Mouse (Mus musculus) urinary bladder, postnatal 4 days (tissue): ENCODE data around the gene Svop.

ENCODE experiments used
- DNase-seq, 2 experiments: peaks; one replicate each; pipeline ENCODE4 v3.0.0; 2021 to 2022; ENCODE audit warnings: low spot score in 2 of 2

The Svop gene

DNA sequence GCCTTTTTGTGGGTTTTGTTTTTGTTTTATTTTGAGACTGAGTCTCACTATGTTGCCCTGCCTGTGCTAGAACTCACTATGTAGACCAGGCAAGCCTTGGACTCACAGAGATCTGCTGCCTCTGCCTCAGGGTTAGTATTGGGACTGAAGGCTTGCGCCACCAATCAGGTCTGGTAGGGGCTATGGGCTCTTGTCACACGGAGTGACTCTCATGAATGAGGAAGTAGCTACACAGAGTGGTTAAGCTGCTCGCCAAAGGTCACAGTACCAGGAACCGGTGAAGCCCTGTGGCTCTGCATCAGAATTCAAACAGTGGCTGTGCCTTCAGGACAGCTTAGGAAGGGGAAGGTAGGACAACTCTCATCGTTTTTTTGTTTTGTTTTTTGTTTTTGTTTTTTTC, 92.0 kb downstream of the Svop start:
- DNase-seq: no peak

DNA sequence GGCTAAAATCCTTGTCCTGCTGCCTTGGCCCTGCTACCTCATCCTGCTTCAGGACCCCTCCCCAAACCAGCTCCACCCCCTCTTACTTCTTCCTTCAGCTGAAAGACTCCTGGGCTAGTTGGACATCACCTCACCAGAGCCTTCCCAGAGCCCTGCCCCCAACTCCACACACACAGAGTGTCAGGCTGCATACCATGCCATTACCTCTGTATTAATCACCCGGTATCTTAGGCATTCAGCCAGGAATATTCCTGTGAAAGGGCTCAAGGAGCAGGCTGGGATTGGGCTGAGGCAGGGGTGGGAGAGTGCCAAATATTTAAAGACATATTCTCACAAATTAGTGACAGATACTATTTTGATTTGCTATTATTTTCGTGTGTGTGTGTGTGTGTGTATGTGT, 94.9 kb downstream of the Svop start:
- no peak for DNase-seq

DNA sequence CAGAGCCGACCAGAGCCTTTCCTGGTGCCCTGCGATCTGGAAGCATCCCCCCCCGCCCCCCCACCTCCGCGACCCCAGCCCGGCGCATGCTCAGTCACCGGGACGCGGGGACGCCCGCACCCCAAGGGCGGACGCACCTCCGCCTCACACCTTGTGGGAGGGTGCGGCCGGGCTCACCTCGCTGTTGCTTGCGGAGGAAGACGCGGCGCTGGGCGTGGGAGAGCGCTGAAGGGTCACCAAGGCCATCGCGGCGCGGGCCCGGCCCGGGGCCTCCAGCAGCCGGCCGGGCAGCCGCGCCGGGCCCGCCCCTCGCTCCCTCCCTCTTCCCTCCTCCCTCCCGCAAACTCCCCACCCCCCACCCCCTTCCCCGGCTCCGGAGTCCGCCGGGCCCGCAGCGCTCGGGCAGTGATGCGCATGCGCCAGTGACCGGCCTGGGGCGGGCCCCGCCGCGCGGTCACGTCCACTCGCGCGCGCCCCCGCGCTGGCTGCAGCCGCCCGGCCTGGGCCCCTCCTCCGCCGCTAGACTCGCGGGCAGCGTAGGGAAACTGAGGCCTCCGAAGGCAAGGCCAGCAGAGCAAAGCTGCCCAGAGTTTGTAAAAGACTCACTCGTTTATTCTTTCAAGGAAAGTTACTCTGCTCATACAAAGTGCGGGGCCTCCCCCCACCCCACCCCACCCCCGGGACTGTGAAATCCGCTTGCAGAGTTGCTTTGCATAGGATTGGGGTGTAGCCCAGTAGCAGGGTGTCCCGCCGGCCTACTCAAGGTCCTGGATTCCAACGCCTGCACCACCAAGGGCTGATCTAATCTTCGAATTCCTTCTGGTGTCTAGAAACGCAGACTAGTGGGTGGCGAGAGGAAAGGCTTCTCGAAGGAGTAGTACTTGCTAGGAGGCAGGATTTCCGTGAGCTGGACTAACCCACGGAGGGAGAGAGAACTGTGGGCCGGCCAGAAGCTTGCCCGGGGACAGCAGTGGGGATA, 97.6 kb downstream of the Svop start, which contains the start of gene Ssh1:
Gene Ssh1, minus strand, starts transcription at position 408 of the 979 bp plus-strand sequence.
- DNase-seq: peak; percentile 88 to 89

DNA sequence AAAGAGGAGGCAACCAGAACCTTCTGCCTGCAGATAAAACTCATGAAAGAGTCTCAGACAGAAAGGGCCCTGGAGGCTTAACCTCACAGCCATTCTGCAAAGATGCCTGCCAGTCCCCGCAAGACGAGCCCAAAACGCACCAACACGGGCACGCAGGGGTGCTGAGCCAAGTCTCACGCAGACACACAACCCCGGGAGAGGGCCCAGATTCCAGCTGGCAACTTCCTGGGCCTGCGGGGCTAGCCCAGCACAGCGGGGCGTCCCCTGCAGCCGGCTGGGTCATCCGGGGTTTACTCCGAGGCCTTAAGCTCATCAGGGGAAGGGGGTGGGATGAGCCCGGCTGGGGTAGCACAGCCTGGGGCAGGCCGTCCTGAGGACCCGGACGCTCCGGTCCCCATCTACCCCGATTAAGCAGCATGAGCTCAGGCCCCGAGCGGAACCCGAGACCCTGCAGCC, 98.3 kb downstream of the Svop start:
- peak in 1 of 2 experiments; percentile 41 for DNase-seq

DNA sequence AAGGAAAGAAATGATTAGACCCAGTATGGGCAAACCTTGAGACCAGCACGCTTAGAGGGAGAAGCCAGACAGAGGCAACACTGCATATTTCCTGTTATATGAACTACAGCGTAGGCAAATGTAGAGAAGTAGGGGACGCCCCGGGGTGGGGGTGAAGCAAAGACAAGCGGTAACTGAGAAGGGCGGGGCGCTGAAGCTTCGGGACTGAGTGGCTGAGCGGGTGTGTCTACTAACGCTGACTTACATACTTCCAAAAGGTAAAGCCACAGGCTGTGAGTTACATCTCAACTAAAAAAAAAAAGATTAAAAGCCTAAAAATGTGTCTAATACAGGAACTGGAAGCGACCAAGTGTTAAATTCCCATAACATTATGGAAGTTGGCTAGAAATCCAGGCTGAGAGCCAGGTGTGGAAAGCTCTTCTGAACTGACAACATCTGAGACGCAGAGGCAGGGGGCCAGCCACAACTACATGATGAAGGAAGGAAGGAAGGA, 99.0 kb downstream of the Svop start:
- DNase-seq: no peak

DNA sequence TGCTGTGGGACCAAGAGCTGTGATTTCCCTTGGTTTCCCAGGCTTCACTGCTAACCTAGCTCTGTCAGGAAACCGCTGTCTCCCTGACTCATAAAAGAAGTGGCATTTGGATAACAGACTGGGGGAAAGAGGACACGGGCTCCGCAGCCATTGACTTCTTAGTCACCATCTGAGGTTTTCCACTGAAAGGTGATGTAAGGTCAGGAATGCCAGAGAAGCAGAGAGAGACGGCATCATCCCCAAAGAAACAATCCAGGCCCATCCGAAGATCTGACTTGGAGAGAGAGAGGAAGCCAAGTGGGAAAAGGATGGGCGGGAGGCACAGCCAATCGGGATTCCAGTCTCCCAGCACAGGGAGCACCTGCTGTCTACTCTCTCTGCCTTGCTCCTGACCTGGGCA, 100.2 kb downstream of the Svop start:
- no peak for DNase-seq

DNA sequence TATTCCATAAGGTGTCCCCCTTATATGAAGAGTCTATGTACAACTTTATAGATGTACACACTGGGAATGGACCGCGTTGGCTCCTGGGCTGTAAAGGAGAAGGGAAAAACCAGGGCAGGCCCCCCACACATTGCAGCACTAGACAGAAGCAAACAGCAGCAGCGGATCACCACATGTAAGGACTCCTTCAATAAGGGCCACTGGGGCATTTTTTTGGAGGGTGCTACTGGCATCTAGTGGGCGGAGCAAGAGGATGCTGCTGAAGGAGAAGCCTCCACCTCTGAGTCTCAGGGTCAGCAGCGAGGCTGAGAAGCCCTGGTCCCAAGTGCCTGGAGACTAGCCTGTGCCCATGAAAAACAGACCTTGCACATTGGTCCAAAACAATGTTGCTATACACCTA, 100.8 kb downstream of the Svop start:
- no peak for DNase-seq

DNA sequence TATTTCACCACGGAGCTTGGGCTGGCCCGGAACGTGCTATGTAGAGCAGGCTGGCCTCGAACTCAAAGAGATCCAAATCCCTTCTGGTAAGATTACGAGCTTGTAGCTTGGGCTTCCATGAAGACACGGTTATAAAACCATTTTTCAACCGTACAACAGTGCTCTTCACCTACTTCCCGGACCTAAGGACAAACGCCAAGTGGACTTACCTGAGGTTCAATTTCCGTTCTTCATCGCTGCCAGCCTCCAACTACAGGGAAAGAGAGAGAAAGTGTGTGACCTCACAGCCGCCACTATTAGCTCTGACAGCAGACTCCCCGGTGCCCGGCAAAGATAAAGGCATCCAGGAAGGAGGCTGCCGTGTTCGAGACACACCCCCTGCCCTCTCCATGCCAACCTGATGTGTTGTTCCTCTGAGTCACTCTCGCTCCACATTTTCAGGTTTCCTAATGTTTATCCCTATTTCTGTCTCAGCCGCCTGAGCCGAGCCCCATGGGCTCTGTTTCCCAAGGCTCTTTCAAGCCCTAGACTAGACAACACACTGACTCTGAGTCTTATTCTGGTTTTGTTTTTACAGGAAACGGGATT, 101.8 kb downstream of the Svop start:
- no peak for DNase-seq

DNA sequence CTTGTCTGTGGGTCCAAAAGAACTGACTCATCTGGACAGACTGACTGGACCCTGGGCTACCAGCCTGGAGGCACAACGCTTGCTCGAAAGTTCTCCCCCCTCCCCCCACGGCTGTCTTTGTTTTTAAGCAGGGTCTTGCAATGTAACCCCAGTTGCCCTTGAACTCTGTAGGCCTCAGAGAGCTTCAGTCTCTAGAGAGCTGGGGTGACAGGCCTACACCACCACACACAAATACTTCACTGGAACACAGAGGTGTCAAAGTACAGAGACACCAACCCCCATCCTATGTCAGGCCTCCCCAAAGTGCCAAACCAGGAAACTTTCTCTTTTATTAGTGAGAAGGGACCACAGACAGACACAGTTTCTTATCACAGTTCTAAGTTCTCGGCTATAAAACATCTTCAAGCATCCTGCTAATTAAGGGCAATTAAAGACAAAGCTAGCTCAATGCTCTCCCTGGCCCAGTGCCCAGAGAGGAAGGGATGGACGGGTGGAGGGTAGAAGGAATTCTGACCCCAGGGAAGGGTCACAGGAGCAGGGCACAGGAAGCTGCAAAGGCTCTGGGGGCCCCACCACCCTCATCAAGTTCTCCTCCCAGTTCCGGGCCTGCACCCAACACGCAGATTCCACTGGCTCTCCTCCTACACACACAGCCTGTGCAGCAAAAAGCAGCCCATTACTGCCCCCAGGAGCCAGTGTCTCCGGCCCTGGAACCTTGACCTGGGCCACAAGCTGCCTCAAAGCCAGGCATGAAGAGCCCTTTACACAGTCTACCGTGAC, 105.0 kb downstream of the Svop start:
- peak in 1 of 2 experiments; percentile 67 for DNase-seq

DNA sequence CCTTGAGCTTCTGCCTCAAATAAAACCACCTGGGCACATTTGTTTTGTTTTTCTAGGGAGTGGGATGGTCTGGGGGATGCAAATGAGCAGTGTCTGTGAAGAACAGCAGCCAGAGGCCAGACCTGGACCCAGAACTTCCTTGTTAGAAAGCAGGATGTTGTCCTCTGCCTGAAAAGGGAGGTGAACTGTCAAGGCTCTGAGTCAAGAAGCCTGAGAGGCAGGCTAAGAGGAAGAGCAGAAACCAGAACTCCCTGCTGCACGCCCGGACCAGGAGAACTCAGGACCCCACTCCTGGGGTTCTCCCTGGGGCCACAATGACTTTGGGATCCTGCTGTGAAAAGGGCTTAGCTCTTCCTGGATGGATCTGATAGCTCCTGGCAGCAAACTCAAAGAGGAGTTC, 105.6 kb downstream of the Svop start:
- no peak for DNase-seq

DNA sequence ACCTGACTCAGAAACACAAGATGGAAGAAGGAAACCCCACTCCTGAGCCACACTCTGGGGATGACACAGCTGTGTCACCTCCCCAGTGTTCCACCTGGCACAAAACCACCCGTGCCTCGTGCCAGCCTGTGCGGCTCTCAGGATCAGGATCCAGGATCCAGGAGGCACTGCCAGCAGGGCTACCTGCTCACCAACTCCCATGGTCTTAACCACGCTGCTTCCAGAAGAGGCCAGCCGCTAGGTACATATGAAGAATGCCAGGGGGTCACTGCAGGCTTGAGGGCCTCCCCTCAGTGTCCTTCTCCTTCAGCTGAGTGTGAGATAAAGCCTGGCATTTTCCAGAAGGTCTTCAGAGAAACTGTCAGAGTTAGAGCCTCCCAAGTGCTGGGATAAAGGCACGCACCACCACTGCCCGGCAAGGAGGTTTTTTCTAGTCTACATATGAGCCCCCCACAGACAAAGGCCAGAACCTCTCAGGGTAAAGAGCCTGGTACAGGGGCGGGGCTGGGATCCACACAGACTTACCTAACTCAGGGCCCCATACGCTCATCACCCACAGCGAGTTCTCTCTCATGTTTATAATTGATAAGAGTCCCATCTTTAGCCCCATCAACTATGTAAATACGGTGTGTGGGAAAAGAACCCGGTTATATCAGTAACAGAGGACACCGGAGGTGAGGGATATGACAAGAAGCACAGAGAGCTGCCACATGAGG, 107.2 kb downstream of the Svop start:
- DNase-seq: no peak

DNA sequence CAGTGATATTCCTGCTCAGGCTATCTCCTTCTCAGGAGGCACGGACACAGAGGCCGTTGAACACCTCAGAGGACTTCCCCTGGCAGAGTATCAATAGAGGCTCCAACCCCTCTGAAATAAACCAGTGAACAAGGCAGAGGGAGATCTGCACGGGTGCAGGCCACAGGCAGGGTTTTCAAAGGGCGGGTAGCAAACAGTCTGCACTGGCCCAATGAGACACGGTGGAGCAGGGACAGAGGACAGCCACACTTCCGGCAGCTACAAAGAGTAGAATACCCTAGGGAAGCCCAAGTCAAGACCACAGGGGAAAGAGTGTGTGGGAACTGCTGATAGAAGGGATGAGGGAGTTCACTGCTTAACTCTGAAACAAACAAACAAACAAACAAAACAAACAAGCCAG, 107.8 kb downstream of the Svop start:
- DNase-seq: no peak

DNA sequence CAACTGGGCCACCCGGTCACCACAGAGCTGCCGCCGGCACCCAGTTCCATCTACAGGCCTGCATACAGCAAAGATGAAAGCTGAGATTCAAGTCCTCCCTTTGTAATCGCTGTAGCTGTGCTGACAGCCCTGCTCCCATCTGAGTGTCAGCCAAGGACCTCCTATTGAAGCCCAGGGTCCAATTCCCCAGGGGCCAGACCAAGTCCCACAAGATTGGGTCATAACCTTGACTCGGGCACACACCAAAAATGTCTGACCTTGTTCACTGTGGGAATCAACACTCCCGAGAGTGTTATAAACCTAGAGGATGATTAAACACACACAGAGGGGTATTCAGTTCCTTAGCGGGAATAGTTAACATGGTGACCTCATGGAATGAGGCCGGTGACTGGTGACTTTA, 109.5 kb downstream of the Svop start:
- DNase-seq: no peak

DNA sequence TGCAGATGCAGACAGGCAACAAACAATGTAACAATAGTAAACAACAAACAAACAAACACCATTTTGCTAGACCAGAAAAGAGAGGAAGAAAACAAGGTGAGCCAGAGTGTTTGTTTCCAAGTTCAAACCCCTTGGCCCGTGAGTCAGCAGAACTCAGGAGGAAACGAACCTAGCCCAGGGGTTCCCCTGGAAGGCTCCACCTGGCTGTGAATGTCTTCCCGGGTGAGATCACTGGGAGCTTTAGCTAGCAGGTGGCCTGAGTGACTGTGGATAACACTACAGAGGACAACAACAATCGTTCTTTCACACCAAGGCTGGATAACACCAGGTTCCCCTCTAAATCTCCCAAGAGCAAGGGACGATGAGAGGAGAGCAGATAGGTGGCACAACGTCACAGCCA, 110.2 kb downstream of the Svop start:
- no peak for DNase-seq

DNA sequence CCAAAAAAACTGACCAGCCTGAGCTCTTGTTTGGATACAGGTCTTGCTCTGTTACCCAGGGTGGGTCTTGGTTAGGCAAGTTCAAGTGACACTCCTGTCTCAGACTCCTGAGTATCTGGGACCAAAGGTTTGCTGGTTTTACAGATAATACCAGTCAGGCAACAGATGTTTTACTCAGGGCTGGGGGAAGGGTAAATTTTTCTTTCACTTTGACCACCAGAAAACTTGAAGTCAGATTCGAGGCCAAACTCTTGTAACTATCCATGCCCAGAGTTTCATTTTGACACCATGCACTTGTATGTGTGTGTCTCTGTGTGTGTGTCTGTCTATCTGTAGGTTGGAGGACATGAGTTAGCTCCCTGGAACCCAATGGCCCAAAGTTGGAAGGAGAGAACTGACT, 110.9 kb downstream of the Svop start:
- no peak for DNase-seq

DNA sequence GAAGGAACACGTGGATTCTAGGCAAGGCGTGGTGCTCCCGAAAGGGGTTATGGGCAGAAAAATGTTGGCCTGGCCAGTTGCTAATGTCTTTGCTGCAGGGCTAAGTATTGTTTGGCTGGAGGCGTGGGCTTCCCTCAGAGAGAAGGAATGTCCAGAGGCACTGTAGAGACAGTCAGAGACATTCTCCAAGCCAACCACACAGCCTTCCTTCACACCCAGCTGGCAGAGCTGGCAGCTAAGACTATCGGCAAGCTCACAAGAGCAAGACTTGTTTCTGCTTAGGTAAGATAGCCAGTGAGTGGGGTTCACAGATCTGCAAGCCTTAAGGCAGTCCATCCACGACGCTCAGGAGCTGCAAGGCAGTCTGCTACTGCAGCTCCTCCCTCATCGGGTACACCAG, 114.1 kb downstream of the Svop start:
- DNase-seq: no peak
